ENCODE assay signal across 20 mouse cellular contexts in genomic region chr17:71263136-71263535, GRCm38 (mm10). TPM values are rescaled to one million over a fixed set of nuclear protein-coding genes. Genes with fewer than 3 reads are reported as not detected.
DNase-seq lines count a peak whose midpoint lies in the region; ATAC-seq and TF ChIP-seq lines count a peak whose summit lies in the region.
"Had no signal": no experiment of that assay in that cellular context is flagged by ENCODE, and none has a peak within 500 bp of the region (broad histone marks: within the 10 kb centered on the region; RNA-seq: fewer than 3 reads in every experiment).

No protein-coding gene starts in this region.

- 5% methylated on average over 6 of the region's 6 CpGs for WGBS in bone marrow, adult 2 months
- 19% methylated on average over 6 of the region's 6 CpGs for WGBS in liver, embryonic 15.5 days (ENCODE audit: insufficient replicate concordance)

- peak overlapping the region; percentile 53 for H3K4me2 ChIP-seq in liver, embryonic 15.5 days
- H3K4me2 ChIP-seq: embryonic facial prominence, embryonic 15.5 days; hindbrain, embryonic 15.5 days; lung, embryonic 14.5 days; midbrain, embryonic 12.5 days had no signal

- H3K36me3 ChIP-seq in liver, embryonic 15.5 days (replicated peaks): no peaks in the 10 kb centered on the region
- H3K36me3 ChIP-seq: embryonic facial prominence, embryonic 15.5 days; hindbrain, embryonic 15.5 days; midbrain, embryonic 12.5 days had no signal

- H3K4me3 ChIP-seq in bone marrow, adult 2 months (replicated peaks; ENCODE audit: control insufficient read depth, low read depth, low read length): no peak overlapping the region
- no peak overlapping the region for H3K4me3 ChIP-seq in liver, embryonic 15.5 days (replicated peaks)
- H3K4me3 ChIP-seq: embryonic facial prominence, embryonic 15.5 days; heart, adult 2 months; hindbrain, embryonic 15.5 days; midbrain, embryonic 12.5 days had no signal

- no peak for TF ChIP-seq CTCF in bone marrow, adult 2 months (IDR thresholded peaks at IDR 0.05; ENCODE audit: control insufficient read depth, insufficient read depth, low read length)

- H3K27me3 ChIP-seq in liver, embryonic 15.5 days: no peaks in the 10 kb centered on the region
- H3K27me3 ChIP-seq: CH12.LX; embryonic facial prominence, embryonic 15.5 days; hindbrain, embryonic 15.5 days; midbrain, embryonic 12.5 days had no signal

- H3K4me1 ChIP-seq in bone marrow, adult 2 months (ENCODE audit: control insufficient read depth, insufficient read depth, low read length): peaks cover 13% of the 10 kb centered on the region
- H3K4me1 ChIP-seq in liver, embryonic 15.5 days (replicated peaks): peaks cover 98% of the 10 kb centered on the region
- H3K4me1 ChIP-seq: hindbrain, embryonic 15.5 days had no signal

- H3K9ac ChIP-seq in liver, embryonic 15.5 days: peak overlapping the region; percentile 33; the same call in 1 of the 2 replicates
- H3K9ac ChIP-seq: embryonic facial prominence, embryonic 15.5 days; hindbrain, embryonic 15.5 days; lung, embryonic 14.5 days; midbrain, embryonic 12.5 days had no signal

- intact Hi-C loops in heart, postnatal 36 days (cut with DNase I): no loop called here

- peak overlapping the region; percentile 41 for H3K27ac ChIP-seq in bone marrow, adult 2 months (ENCODE audit: control insufficient read depth, insufficient read depth, low read depth, low read length, poor library complexity)
- H3K27ac ChIP-seq in liver, embryonic 15.5 days (replicated peaks): peak overlapping the region; percentile 89
- H3K27ac ChIP-seq: embryonic facial prominence, embryonic 15.5 days; heart, adult 2 months; hindbrain, embryonic 15.5 days; midbrain, embryonic 12.5 days had no signal

- peak; percentile 22 to 45 for DNase-seq in heart, adult 18-20 months
- DNase-seq in heart, postnatal 36 days: no peak
- DNase-seq in natural killer cell, adult 2 months (ENCODE audit: low spot score in 2 of 2): peak; percentile 40 to 60
- DNase-seq in cerebellum, postnatal 4 days (ENCODE audit: low spot score in 2 of 2): no peak
- no peak for DNase-seq in urinary bladder, postnatal 10 days (ENCODE audit: low spot score)
- DNase-seq in left cerebral cortex, adult 11 months (ENCODE audit: low spot score): no peak
- DNase-seq: cerebellum, adult 18-20 months; heart, adult 2 months; kidney, postnatal 14 days; layer of hippocampus, postnatal 36 days; left cerebral cortex, postnatal 4 days; lung, embryonic 14.5 days had no signal

- no peak for ATAC-seq in liver, embryonic 15.5 days (ENCODE audit: insufficient read depth)
- ATAC-seq: forebrain, embryonic 14.5 days; intestine, postnatal 0 days had no signal

- TF ChIP-seq POLR2A in bone marrow, adult 2 months (IDR thresholded peaks at IDR 0.05; ENCODE audit: borderline replicate concordance, control insufficient read depth, low read depth, low read length): no peak

- H3K9me3 ChIP-seq in liver, embryonic 15.5 days (replicated peaks): no peaks in the 10 kb centered on the region
- H3K9me3 ChIP-seq: embryonic facial prominence, embryonic 15.5 days; hindbrain, embryonic 15.5 days; midbrain, embryonic 12.5 days had no signal

RNA-seq across cellular contexts. Expression of gene Emilin2, which starts 48.6 kb away (rescaled TPM):
- total RNA-seq in heart, adult 18-20 months (2021): 10 to 100 TPM; 37.9 to 40.1 TPM
- 10 to 100 TPM; 53.7 to 67.6 TPM for total RNA-seq in heart, postnatal 36 days (2021)
- 33.0 and 38.7 TPM in 2 replicates for polyA plus RNA-seq in bone marrow, adult 2 months (2011; ENCODE audit: insufficient read depth, insufficient read length, low replicate concordance, missing spikeins)
- 23.9 and 29.7 TPM in 2 replicates for polyA plus RNA-seq in liver, embryonic 15.5 days (2015; fragmentation: Nextera tagmentation; extraction: Ambion mirVana)

Comparison
In these comparisons a context has a peak if more than half of its experiments do, and no peak if none do; other contexts are left out.
1. DNase-seq: peak in heart, adult 18-20 months (2 of 2) and natural killer cell, adult 2 months (2 of 2); none in heart, postnatal 36 days (0 of 2), cerebellum, postnatal 4 days (0 of 2), urinary bladder, postnatal 10 days (single experiment) and left cerebral cortex, adult 11 months (single experiment).